Mouse (Mus musculus) right cerebral cortex, postnatal 4 days (tissue): ENCODE measurements around the gene Cd300lb.
"Not testable (repeated sequence)": the region's sequence is repeated elsewhere in the genome, so short reads cannot be mapped to it uniquely, and the experiment has no call there.

Experiments
- DNase-seq: peaks from one replicate; pipeline ENCODE4 v3.0.0-alpha.2; 2022

Cd300lb gene

GRCm38 (mm10) chr11:114934144-114934543 is at the start of gene Cd300lb:
Gene Cd300lb, minus strand, starts transcription at chr11:114934386.
- DNase-seq: no peak

GRCm38 (mm10) chr11:114981866-114982265 is 47.7 kb upstream of the Cd300lb start:
- DNase-seq: no peak

GRCm38 (mm10) chr11:114972726-114973125 is 38.5 kb upstream of the Cd300lb start:
- DNase-seq: no peak

GRCm38 (mm10) chr11:114968752-114969207 is 34.6 kb upstream of the Cd300lb start, which contains the start of gene Cd300c:
Gene Cd300c, minus strand, starts transcription at chr11:114969157.
- DNase-seq: no peak

- no peak for DNase-seq
These were observed 31.1 kb upstream of the Cd300lb start for GRCm38 (mm10) chr11:114965182-114965828.

GRCm38 (mm10) chr11:114960369-114960768 is 26.2 kb upstream of the Cd300lb start:
- DNase-seq: no peak

GRCm38 (mm10) chr11:114933591-114933990 is 595 bp downstream of the Cd300lb start:
- no peak for DNase-seq

GRCm38 (mm10) chr11:114931041-114931440 is 3.1 kb downstream of the Cd300lb start:
- no peak for DNase-seq

- DNase-seq: no peak
These were observed 4.6 kb downstream of the Cd300lb start for GRCm38 (mm10) chr11:114929581-114929980.

GRCm38 (mm10) chr11:114923961-114924360 is 10.2 kb downstream of the Cd300lb start:
- no peak for DNase-seq

- DNase-seq: no peak
These were observed 11.7 kb downstream of the Cd300lb start for GRCm38 (mm10) chr11:114922439-114922838.

- no peak for DNase-seq
These were observed 17.1 kb downstream of the Cd300lb start for GRCm38 (mm10) chr11:114917120-114917519.

- DNase-seq: no peak
These were observed 19.2 kb downstream of the Cd300lb start for GRCm38 (mm10) chr11:114914978-114915377.

- DNase-seq: peak; percentile 85
These were observed 21.3 kb downstream of the Cd300lb start for GRCm38 (mm10) chr11:114912847-114913246.

GRCm38 (mm10) chr11:114909538-114909937 is 24.6 kb downstream of the Cd300lb start:
- DNase-seq: not testable (repeated sequence)

GRCm38 (mm10) chr11:114908086-114908485 is 26.1 kb downstream of the Cd300lb start:
- no peak for DNase-seq

GRCm38 (mm10) chr11:114907567-114907966 is 26.6 kb downstream of the Cd300lb start:
- no peak for DNase-seq

GRCm38 (mm10) chr11:114903224-114903623 is 31.0 kb downstream of the Cd300lb start:
- DNase-seq: no peak

- no peak for DNase-seq
These were observed 36.2 kb downstream of the Cd300lb start for GRCm38 (mm10) chr11:114898026-114898425.

GRCm38 (mm10) chr11:114896085-114896484 is 38.1 kb downstream of the Cd300lb start:
- no peak for DNase-seq

- no peak for DNase-seq
These were observed 43.6 kb downstream of the Cd300lb start for GRCm38 (mm10) chr11:114890542-114890941.

- DNase-seq: no peak
These were observed 44.1 kb downstream of the Cd300lb start, which contains the start of gene Cd300a for GRCm38 (mm10) chr11:114889991-114890518. Gene Cd300a, plus strand, starts transcription at chr11:114890041.

- DNase-seq: peak; percentile 15
These were observed 49.6 kb downstream of the Cd300lb start for GRCm38 (mm10) chr11:114884380-114885100.

GRCm38 (mm10) chr11:114883251-114883789 is 50.9 kb downstream of the Cd300lb start:
- DNase-seq: no peak
